Mouse (Mus musculus): ENCODE measurements around the gene Dhrs11. TPM values are rescaled to one million over a fixed set of nuclear protein-coding genes. Genes with fewer than 3 reads are reported as not detected.

Gene Dhrs11
- total RNA-seq, 1 experiment from 2014 or later, result 10.0 TPM

DNA sequence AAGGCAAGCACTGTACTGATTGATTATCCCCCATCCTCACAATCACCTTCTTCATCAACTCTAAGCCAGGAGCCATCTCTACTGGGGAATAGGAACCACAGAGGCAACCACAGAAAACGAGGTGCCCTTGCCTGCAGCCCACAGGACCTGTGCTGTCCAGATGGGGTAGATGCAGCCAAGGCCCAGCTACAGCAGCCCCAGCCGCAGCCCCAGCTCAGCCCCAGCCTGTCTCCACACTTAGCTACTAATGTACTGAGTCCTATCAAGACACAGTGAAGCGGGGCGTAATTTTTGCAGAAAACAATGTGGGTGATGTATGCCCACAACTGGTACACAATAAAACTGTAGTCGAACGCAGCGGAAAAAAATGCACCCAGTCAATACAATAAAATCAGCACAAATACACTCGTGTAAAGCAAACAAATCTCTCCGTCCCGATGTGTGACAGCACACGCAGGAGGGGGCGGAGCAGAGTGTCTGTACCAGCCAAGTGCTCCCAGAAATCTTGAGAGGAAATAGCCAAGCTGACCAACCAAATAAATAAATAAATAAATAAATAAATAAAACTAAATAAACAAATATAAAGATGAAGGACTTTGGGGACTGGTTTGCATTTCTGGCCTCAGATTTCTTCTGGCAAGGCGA, 53.8 kb downstream of the Dhrs11 start:
- ATAC-seq (ENCODE audit: extremely low read depth, insufficient number of reproducible peaks, low FRiP score, poor library complexity, severe bottlenecking), result no peak

Other genes starting within 250 kb of the Dhrs11 start
- 6.3 and 8.1 TPM in 2 replicates for gene Mrm1, start 9.5 kb downstream of the Dhrs11 start, total RNA-seq (2017)
- gene Ggnbp2, start 41.8 kb upstream of the Dhrs11 start, total RNA-seq (2017), result 229 and 286 TPM in 2 replicates
- gene Myo19, start 51.2 kb upstream of the Dhrs11 start, total RNA-seq (2017), result 4.1 and 4.8 TPM in 2 replicates
- 5.3 and 7.8 TPM in 2 replicates for gene Pigw, start 51.3 kb upstream of the Dhrs11 start, total RNA-seq (2017)
- 11.8 and 12.6 TPM in 2 replicates for gene Znhit3, start 87.4 kb upstream of the Dhrs11 start, total RNA-seq (2017)
- not detected in 2 replicates for gene Car4, start 128.8 kb upstream of the Dhrs11 start, total RNA-seq (2017)

Measured in neutrophil, adult 5-6 weeks (primary cell).